Mouse (Mus musculus): Measurements from ENCODE around the gene Mbtd1. TPM values are rescaled to one million over a fixed set of nuclear protein-coding genes. Genes with fewer than 3 reads are reported as not detected.
"Not testable (repeated sequence)": the region's sequence is repeated elsewhere in the genome, so short reads cannot be mapped to it uniquely, and the experiment has no call there.

Mbtd1 gene
- polyA plus RNA-seq, 1 experiment = 20.3 TPM

DNA sequence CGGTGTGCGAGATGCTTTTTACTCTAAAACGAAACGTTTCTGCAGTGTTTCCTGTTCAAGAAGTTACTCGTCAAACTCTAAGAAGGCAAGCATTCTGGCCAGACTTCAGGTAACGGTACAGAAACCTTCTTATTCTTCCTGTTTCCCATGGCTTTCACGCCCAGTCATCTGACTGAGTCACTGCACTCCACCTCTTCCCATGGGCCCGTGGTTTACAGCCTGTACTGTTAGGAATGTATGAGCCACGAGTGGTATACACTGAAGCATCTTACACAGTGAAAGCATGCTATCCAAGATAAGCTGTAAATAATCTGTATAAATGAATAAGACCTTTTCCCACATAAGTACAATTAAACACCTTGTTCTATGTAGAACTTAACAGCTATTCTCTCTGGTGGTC, 23.2 kb downstream of the Mbtd1 start:
- no peak overlapping the region for H3K4me3 ChIP-seq (replicated peaks; ENCODE audit: control insufficient read depth, low read depth, low read length)
- no peaks in the 10 kb centered on the region for H3K4me1 ChIP-seq (ENCODE audit: control insufficient read depth, insufficient read depth, low read length)
- no peak for TF ChIP-seq POLR2A (IDR thresholded peaks at IDR 0.05; ENCODE audit: borderline replicate concordance, control insufficient read depth, low read depth, low read length)
- TF ChIP-seq CTCF (IDR thresholded peaks at IDR 0.05; ENCODE audit: control insufficient read depth, insufficient read depth, low read length) = no peak
- no peak overlapping the region for H3K27ac ChIP-seq (ENCODE audit: control insufficient read depth, insufficient read depth, low read depth, low read length, poor library complexity)
- 65% methylated on average over 9 of the region's 9 CpGs for WGBS

- no peak for TF ChIP-seq CTCF (IDR thresholded peaks at IDR 0.05; ENCODE audit: control insufficient read depth, insufficient read depth, low read length)
- TF ChIP-seq POLR2A (IDR thresholded peaks at IDR 0.05; ENCODE audit: borderline replicate concordance, control insufficient read depth, low read depth, low read length) = no peak
- Histone ChIP-seq H3K27ac (ENCODE audit: control insufficient read depth, insufficient read depth, low read depth, low read length, poor library complexity) (no peak overlapping the region), H3K4me3 (replicated peaks; ENCODE audit: control insufficient read depth, low read depth, low read length) (no peak overlapping the region), H3K4me1 (ENCODE audit: control insufficient read depth, insufficient read depth, low read length) (no peaks in the 10 kb centered on the region)
- WGBS = 91% methylated on average over 3 of the region's 3 CpGs
These were observed 26.0 kb downstream of the Mbtd1 start for GRCm38 (mm10) chr11:93911603-93912002.

- not testable (repeated sequence) for H3K27ac ChIP-seq (ENCODE audit: control insufficient read depth, insufficient read depth, low read depth, low read length, poor library complexity); H3K4me3 ChIP-seq (replicated peaks; ENCODE audit: control insufficient read depth, low read depth, low read length); H3K4me1 ChIP-seq (ENCODE audit: control insufficient read depth, insufficient read depth, low read length)
- WGBS = 90% methylated on average over 2 of the region's 2 CpGs
These were observed 29.4 kb downstream of the Mbtd1 start for GRCm38 (mm10) chr11:93915019-93915418.

- Histone ChIP-seq H3K4me3 (replicated peaks; ENCODE audit: control insufficient read depth, low read depth, low read length) (no peak overlapping the region), H3K4me1 (ENCODE audit: control insufficient read depth, insufficient read depth, low read length) (no peaks in the 10 kb centered on the region), H3K27ac (ENCODE audit: control insufficient read depth, insufficient read depth, low read depth, low read length, poor library complexity) (no peak overlapping the region)
- no peak for TF ChIP-seq POLR2A (IDR thresholded peaks at IDR 0.05; ENCODE audit: borderline replicate concordance, control insufficient read depth, low read depth, low read length)
- no peak for TF ChIP-seq CTCF (IDR thresholded peaks at IDR 0.05; ENCODE audit: control insufficient read depth, insufficient read depth, low read length)
These were observed 43.5 kb downstream of the Mbtd1 start for GRCm38 (mm10) chr11:93929106-93929505.

DNA sequence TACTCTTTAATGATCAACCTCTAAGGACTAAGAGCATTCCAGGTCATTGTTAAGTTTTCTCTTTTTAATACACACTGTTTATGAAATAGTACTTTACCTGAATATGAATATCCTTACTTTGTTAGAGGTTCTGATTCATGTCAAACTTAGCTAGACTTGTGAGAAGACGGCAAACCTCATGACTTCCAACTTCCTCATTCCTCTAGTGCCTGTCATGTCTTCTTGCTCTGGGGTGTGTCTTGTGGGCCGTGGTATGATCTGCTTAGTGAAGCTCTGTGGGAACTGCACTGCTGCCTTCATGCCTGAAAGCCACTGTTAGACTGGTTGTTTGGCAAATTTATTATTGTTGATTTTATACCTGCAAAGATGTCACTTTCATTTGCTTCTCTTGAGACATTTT, 55.3 kb downstream of the Mbtd1 start:
- no peak overlapping the region for H3K27ac ChIP-seq (ENCODE audit: control insufficient read depth, insufficient read depth, low read depth, low read length, poor library complexity)

GRCm38 (mm10) chr11:93944986-93945385, 59.3 kb downstream of the Mbtd1 start:
- Histone ChIP-seq H3K4me3 (replicated peaks; ENCODE audit: control insufficient read depth, low read depth, low read length) (no peak overlapping the region), H3K27ac (ENCODE audit: control insufficient read depth, insufficient read depth, low read depth, low read length, poor library complexity) (no peak overlapping the region), H3K4me1 (ENCODE audit: control insufficient read depth, insufficient read depth, low read length) (no peaks in the 10 kb centered on the region)
- TF ChIP-seq CTCF (IDR thresholded peaks at IDR 0.05; ENCODE audit: control insufficient read depth, insufficient read depth, low read length) (no peak), POLR2A (IDR thresholded peaks at IDR 0.05; ENCODE audit: borderline replicate concordance, control insufficient read depth, low read depth, low read length) (no peak)
- WGBS = 84% methylated on average over 3 of the region's 3 CpGs

More for the DNA sequence above, 55.3 kb downstream of the Mbtd1 start:
- WGBS = 6% methylated on average over 2 of the region's 2 CpGs
- no peak for TF ChIP-seq CTCF (IDR thresholded peaks at IDR 0.05; ENCODE audit: control insufficient read depth, insufficient read depth, low read length)
- no peak for TF ChIP-seq POLR2A (IDR thresholded peaks at IDR 0.05; ENCODE audit: borderline replicate concordance, control insufficient read depth, low read depth, low read length)
- no peak overlapping the region for H3K4me3 ChIP-seq (replicated peaks; ENCODE audit: control insufficient read depth, low read depth, low read length)
- H3K4me1 ChIP-seq (ENCODE audit: control insufficient read depth, insufficient read depth, low read length) = no peaks in the 10 kb centered on the region; the same call in 1 of the 2 replicates

DNA sequence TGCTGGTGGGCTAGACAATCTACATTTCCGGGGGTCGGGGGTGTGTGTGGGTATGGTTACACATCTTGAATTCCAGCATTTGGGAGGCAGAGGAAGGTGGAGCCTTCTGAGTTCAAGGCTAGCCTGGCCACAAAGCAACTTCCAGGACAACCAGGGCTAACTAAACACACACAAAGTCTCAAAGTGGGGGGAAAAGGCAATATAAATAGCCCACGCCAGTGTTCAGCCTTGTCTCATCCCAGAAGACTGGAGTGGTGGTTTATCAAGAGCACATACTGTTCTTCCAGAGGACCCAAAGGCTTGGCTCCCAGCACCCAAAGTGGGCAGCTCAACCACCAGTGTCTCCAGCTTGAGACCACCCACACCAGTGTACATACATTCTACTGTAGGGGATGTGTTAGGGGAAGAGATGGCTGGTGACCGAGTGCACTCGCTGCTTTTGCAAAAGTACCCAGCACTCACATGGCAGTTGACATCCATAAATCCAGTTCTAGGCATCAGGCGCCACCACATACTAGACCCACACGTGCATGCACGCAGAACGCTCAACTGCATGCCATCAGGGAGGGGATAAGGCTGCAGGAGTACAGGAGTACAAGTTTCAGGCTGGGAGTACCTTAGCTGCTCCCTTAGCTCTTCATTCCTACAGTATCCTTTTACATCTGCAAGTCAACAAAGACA, 63.4 kb downstream of the Mbtd1 start:
- 82% methylated on average over 9 of the region's 9 CpGs for WGBS
- no peak for TF ChIP-seq POLR2A (IDR thresholded peaks at IDR 0.05; ENCODE audit: borderline replicate concordance, control insufficient read depth, low read depth, low read length)
- no peak for TF ChIP-seq CTCF (IDR thresholded peaks at IDR 0.05; ENCODE audit: control insufficient read depth, insufficient read depth, low read length)
- no peaks in the 10 kb centered on the region for H3K4me1 ChIP-seq (ENCODE audit: control insufficient read depth, insufficient read depth, low read length)
- no peak overlapping the region for H3K4me3 ChIP-seq (replicated peaks; ENCODE audit: control insufficient read depth, low read depth, low read length)
- no peak overlapping the region for H3K27ac ChIP-seq (ENCODE audit: control insufficient read depth, insufficient read depth, low read depth, low read length, poor library complexity)

DNA sequence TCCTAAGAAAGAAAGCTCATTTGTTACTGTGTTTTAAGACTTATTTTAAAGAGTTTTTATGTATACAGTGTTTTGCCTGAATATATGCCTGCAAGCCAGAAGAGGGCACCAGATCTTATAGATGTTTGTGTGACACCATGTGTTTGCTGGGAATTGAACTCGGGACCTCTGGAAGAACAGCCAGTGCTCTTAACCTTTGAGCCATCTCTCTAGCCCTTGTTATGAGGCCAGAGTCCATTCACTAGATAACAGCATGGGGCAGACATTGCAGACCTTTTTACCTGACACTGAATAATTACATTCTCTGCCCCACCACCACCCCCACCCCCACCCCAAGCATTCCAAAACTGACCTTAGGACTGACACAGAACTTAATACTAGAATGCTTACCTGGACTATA, 64.4 kb downstream of the Mbtd1 start:
- no peak for TF ChIP-seq CTCF (IDR thresholded peaks at IDR 0.05; ENCODE audit: control insufficient read depth, insufficient read depth, low read length)
- TF ChIP-seq POLR2A (IDR thresholded peaks at IDR 0.05; ENCODE audit: borderline replicate concordance, control insufficient read depth, low read depth, low read length) = no peak
- H3K27ac ChIP-seq (ENCODE audit: control insufficient read depth, insufficient read depth, low read depth, low read length, poor library complexity) = no peak overlapping the region
- WGBS = 89% methylated on average over 1 of the region's 1 CpGs
- peaks cover 2% of the 10 kb centered on the region for H3K4me1 ChIP-seq (ENCODE audit: control insufficient read depth, insufficient read depth, low read length)
- H3K4me3 ChIP-seq (replicated peaks; ENCODE audit: control insufficient read depth, low read depth, low read length) = no peak overlapping the region

GRCm38 (mm10) chr11:93952376-93952775, 66.7 kb downstream of the Mbtd1 start:
- 85% methylated on average over 5 of the region's 5 CpGs for WGBS
- Histone ChIP-seq H3K4me3 (replicated peaks; ENCODE audit: control insufficient read depth, low read depth, low read length) (no peak overlapping the region), H3K4me1 (ENCODE audit: control insufficient read depth, insufficient read depth, low read length) (peaks cover 2% of the 10 kb centered on the region), H3K27ac (ENCODE audit: control insufficient read depth, insufficient read depth, low read depth, low read length, poor library complexity) (no peak overlapping the region)
- no peak for TF ChIP-seq POLR2A (IDR thresholded peaks at IDR 0.05; ENCODE audit: borderline replicate concordance, control insufficient read depth, low read depth, low read length)
- TF ChIP-seq CTCF (IDR thresholded peaks at IDR 0.05; ENCODE audit: control insufficient read depth, insufficient read depth, low read length) = no peak
